Mouse (Mus musculus): ENCODE data around the gene Zfp93. TPM values are rescaled to one million over a fixed set of nuclear protein-coding genes. Genes with fewer than 3 reads are reported as not detected.
A peak's percentile ranks its signal among the peaks of the same experiment; 100 is the strongest.

The Zfp93 gene
- polyA plus RNA-seq (2012; fragmentation: generic; extraction: Trizol), result 1.8 TPM
- long read RNA-seq, experiment 1, transcript Zfp93-202 (4 exons, 3,508 nt), result major isoform, 9 of 9 reads
- long read RNA-seq, experiment 1, partial matches to known transcripts, result 0 of 9 reads
- long read RNA-seq, experiment 1, other reads (novel, unspliced or antisense), result 0 of 9 reads
- long read RNA-seq, experiment 2, transcript Zfp93-202 (4 exons, 3,508 nt), result major isoform, 21 of 21 reads
- long read RNA-seq, experiment 2, partial matches to known transcripts, result 0 of 21 reads
- long read RNA-seq, experiment 2, other reads (novel, unspliced or antisense), result 0 of 21 reads

GRCm38 (mm10) chr7:24270288-24270672 is at the start of gene Zfp93:
Gene Zfp93 (plus strand): TSS chr7:24270420.
- TF ChIP-seq USF1 (IDR thresholded peaks at IDR 0.05; ENCODE audit: low read depth), result no peak
- TF ChIP-seq MYOD1 (IDR thresholded peaks at IDR 0.05; ENCODE audit: control insufficient read depth, insufficient read length, low read depth), result no peak
- TF ChIP-seq MYOG (IDR thresholded peaks at IDR 0.05; ENCODE audit: control insufficient read depth, extremely low read depth, insufficient read length), result no peak
- TF ChIP-seq FOSL1 (IDR thresholded peaks at IDR 0.05; ENCODE audit: insufficient read depth, low read length, poor library complexity, severe bottlenecking), result no peak
- H3K79me3 ChIP-seq (ENCODE audit: low read depth), result no peaks in the 10 kb centered on the region

GRCm38 (mm10) chr7:24237040-24237791 is 33.0 kb upstream of the Zfp93 start, which contains the start of gene Zfp109:
Gene Zfp109 (minus strand): TSS chr7:24237560.
- H3K79me2 ChIP-seq (ENCODE audit: control insufficient read depth, insufficient read depth), result no peaks in the 10 kb centered on the region
- H3K27me3 ChIP-seq (ENCODE audit: control insufficient read depth, insufficient read depth, insufficient read length), result no peaks in the 10 kb centered on the region
- no peaks in the 10 kb centered on the region for H3K36me3 ChIP-seq (ENCODE audit: control insufficient read depth, insufficient read depth)
- peak within 1 kb of the TSS; percentile 26 for H3K4me3 ChIP-seq (ENCODE audit: insufficient read depth, poor library complexity, severe bottlenecking)
- peak within 1 kb of the TSS; percentile 79 for H3ac ChIP-seq (ENCODE audit: control insufficient read depth, insufficient read length, low read depth)
- no peak for TF ChIP-seq MYOG (IDR thresholded peaks at IDR 0.05; ENCODE audit: control insufficient read depth, extremely low read depth, insufficient read length)
- no peak for TF ChIP-seq MAX (IDR thresholded peaks at IDR 0.05)
- TF ChIP-seq CTCF (IDR thresholded peaks at IDR 0.05; ENCODE audit: control insufficient read depth, insufficient read depth, insufficient read length), result no peak
- TF ChIP-seq CEBPB (IDR thresholded peaks at IDR 0.05; ENCODE audit: low read depth), result no peak
- TF ChIP-seq MYOD1 (IDR thresholded peaks at IDR 0.05; ENCODE audit: control insufficient read depth, insufficient read length, low read depth), result no peak
- TF ChIP-seq FOSL1 (IDR thresholded peaks at IDR 0.05; ENCODE audit: insufficient read depth, low read length, poor library complexity, severe bottlenecking), result no peak
- no peak for TF ChIP-seq USF1 (IDR thresholded peaks at IDR 0.05; ENCODE audit: low read depth)
- no peaks in the 10 kb centered on the region for H3K79me3 ChIP-seq (ENCODE audit: low read depth)

More at GRCm38 (mm10) chr7:24270288-24270672, at the start of gene Zfp93:
- Histone ChIP-seq H3K27me3 (ENCODE audit: control insufficient read depth, insufficient read depth, insufficient read length) (no peaks in the 10 kb centered on the region), H3K79me2 (ENCODE audit: control insufficient read depth, insufficient read depth) (no peaks in the 10 kb centered on the region), H3ac (ENCODE audit: control insufficient read depth, insufficient read length, low read depth) (peak within 1 kb of the TSS; percentile 94), H3K36me3 (ENCODE audit: control insufficient read depth, insufficient read depth) (no peaks in the 10 kb centered on the region), H3K4me3 (ENCODE audit: insufficient read depth, poor library complexity, severe bottlenecking) (peak within 1 kb of the TSS; percentile 34)

GRCm38 (mm10) chr7:24253779-24254615 is 16.2 kb upstream of the Zfp93 start:
- Histone ChIP-seq H3K79me3 (ENCODE audit: low read depth) (no peaks in the 10 kb centered on the region), H3K36me3 (ENCODE audit: control insufficient read depth, insufficient read depth) (no peaks in the 10 kb centered on the region), H3K4me3 (ENCODE audit: insufficient read depth, poor library complexity, severe bottlenecking) (no peak overlapping the region), H3K79me2 (ENCODE audit: control insufficient read depth, insufficient read depth) (no peaks in the 10 kb centered on the region), H3K27me3 (ENCODE audit: control insufficient read depth, insufficient read depth, insufficient read length) (no peaks in the 10 kb centered on the region), H3ac (ENCODE audit: control insufficient read depth, insufficient read length, low read depth) (no peak overlapping the region)
- no peak for TF ChIP-seq MYOG (IDR thresholded peaks at IDR 0.05; ENCODE audit: control insufficient read depth, extremely low read depth, insufficient read length)
- no peak for TF ChIP-seq CTCF (IDR thresholded peaks at IDR 0.05; ENCODE audit: control insufficient read depth, insufficient read depth, insufficient read length)
- no peak for TF ChIP-seq MYOD1 (IDR thresholded peaks at IDR 0.05; ENCODE audit: control insufficient read depth, insufficient read length, low read depth)
- TF ChIP-seq CEBPB (IDR thresholded peaks at IDR 0.05; ENCODE audit: low read depth), result no peak
- no peak for TF ChIP-seq USF1 (IDR thresholded peaks at IDR 0.05; ENCODE audit: low read depth)
- no peak for TF ChIP-seq FOSL1 (IDR thresholded peaks at IDR 0.05; ENCODE audit: insufficient read depth, low read length, poor library complexity, severe bottlenecking)
- no peak for TF ChIP-seq MAX (IDR thresholded peaks at IDR 0.05)

- no peak for TF ChIP-seq MAX (IDR thresholded peaks at IDR 0.05)
- TF ChIP-seq FOSL1 (IDR thresholded peaks at IDR 0.05; ENCODE audit: insufficient read depth, low read length, poor library complexity, severe bottlenecking), result no peak
- TF ChIP-seq MYOG (IDR thresholded peaks at IDR 0.05; ENCODE audit: control insufficient read depth, extremely low read depth, insufficient read length), result no peak
- TF ChIP-seq CEBPB (IDR thresholded peaks at IDR 0.05; ENCODE audit: low read depth), result no peak
- no peak for TF ChIP-seq CTCF (IDR thresholded peaks at IDR 0.05; ENCODE audit: control insufficient read depth, insufficient read depth, insufficient read length)
- no peak for TF ChIP-seq MYOD1 (IDR thresholded peaks at IDR 0.05; ENCODE audit: control insufficient read depth, insufficient read length, low read depth)
- TF ChIP-seq USF1 (IDR thresholded peaks at IDR 0.05; ENCODE audit: low read depth), result no peak
- no peaks in the 10 kb centered on the region for H3K36me3 ChIP-seq (ENCODE audit: control insufficient read depth, insufficient read depth)
- no peaks in the 10 kb centered on the region for H3K79me2 ChIP-seq (ENCODE audit: control insufficient read depth, insufficient read depth)
- no peaks in the 10 kb centered on the region for H3K27me3 ChIP-seq (ENCODE audit: control insufficient read depth, insufficient read depth, insufficient read length)
- H3ac ChIP-seq (ENCODE audit: control insufficient read depth, insufficient read length, low read depth), result peak within 1 kb of the TSS; percentile 51
- H3K79me3 ChIP-seq (ENCODE audit: low read depth), result no peaks in the 10 kb centered on the region
- H3K4me3 ChIP-seq (ENCODE audit: insufficient read depth, poor library complexity, severe bottlenecking), result no peak within 1 kb of the TSS
Observed at GRCm38 (mm10) chr7:24254633-24255474, 15.4 kb upstream of the Zfp93 start, which contains the start of gene Zfp108. Gene Zfp108 (plus strand): TSS chr7:24254794.

Measured in C2C12 (cell line).